Mouse (Mus musculus) cerebellum, adult 2 months (tissue): ENCODE measurements around the gene Fut11. TPM values are rescaled to one million over a fixed set of nuclear protein-coding genes. Genes with fewer than 3 reads are reported as not detected.

Experiments used
- DNase-seq, 2 experiments: peaks; one replicate each; pipeline ENCODE4 v3.0.0; 2021
- H3K27ac ChIP-seq: fragments of 200-500 bp; 2 replicates; pipeline ENCODE4 v1.5.1; 2012; ENCODE audit warnings: low read length, control low read depth, inconsistent platforms; ENCODE audit not compliant: insufficient read depth
- H3K27me3 ChIP-seq: fragments of 200-500 bp; 2 replicates; pipeline ENCODE4 v1.6.1; 2012; ENCODE audit warnings: inconsistent platforms, mild to moderate bottlenecking, low read length, moderate library complexity; ENCODE audit not compliant: control insufficient read depth, insufficient read depth
- H3K4me1 ChIP-seq: fragments of 200-500 bp; 2 replicates; pipeline ENCODE4 v1.6.1; 2011; ENCODE audit warnings: low read length; ENCODE audit not compliant: control insufficient read depth, insufficient read depth
- H3K4me3 ChIP-seq: fragments of 200-500 bp; replicated peaks from 2 replicates; pipeline ENCODE3; 2011; ENCODE audit warnings: mild to moderate bottlenecking, low read depth, low read length, control low read depth; ENCODE audit not compliant: insufficient read depth
- CTCF ChIP-seq: fragments of 200-500 bp; IDR thresholded peaks from 2 replicates; pipeline ENCODE4 v1.5.1; 2011; ENCODE audit warnings: low read depth, mild to moderate bottlenecking, control low read depth, low read length, moderate library complexity, borderline replicate concordance; ENCODE audit not compliant: insufficient read depth
- POLR2A ChIP-seq: fragments of 200-500 bp; IDR thresholded peaks from 2 replicates; pipeline ENCODE4 v1.6.1; 2011; ENCODE audit warnings: low read length, control low read depth, borderline replicate concordance; ENCODE audit not compliant: insufficient read depth
- WGBS: fragments of 180-500 bp; shearing (Covaris S2); methylation state at CpG from one replicate; pipeline ENCODE4 v1.1.7; 2018; 5-methylcytosine and 5-hydroxymethylcytosine counted together
- polyA plus RNA-seq: library from polyadenylated mRNA; depleted of rRNA; stranded (reverse); fragments of >200 nt; gene quantifications from 2 replicates; pipeline ENCODE4 v1.2.3, GENCODE M21; 2012; rRNA removed

Gene Fut11
- polyA plus RNA-seq, 1 experiment = 15.9 TPM

DNA sequence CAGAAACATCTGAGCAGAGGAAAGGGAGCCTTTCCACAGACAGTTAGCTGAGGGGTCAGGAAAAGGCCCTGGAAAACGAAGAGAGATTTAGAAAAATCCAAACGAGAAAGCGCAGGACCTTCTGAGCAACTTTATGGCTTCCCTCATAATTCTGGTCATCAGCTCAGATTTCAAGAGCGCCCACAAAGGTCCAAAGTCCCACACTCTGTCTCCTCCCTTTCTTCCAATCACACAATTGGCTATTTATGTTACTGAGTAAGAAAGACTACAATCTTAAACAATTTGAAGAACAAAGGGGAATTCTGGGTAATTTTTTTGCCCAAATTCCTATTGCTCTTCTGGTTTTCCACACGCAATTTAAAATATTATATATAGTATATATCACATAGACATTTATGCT lies 55.7 kb downstream of the Fut11 start:
- WGBS = 92% methylated on average over 5 of the region's 5 CpGs
- H3K4me1 ChIP-seq = peaks cover 12% of the 10 kb centered on the region
- no peak overlapping the region for H3K4me3 ChIP-seq
- H3K27ac ChIP-seq = no peak overlapping the region
- H3K27me3 ChIP-seq = no peaks in the 10 kb centered on the region
- TF ChIP-seq POLR2A (no peak), CTCF (no peak)
- no peak for DNase-seq

Other genes starting within 250 kb of the Fut11 start
- 0.38 and 0.76 TPM in 2 replicates for gene Cfap70, start 242.7 kb upstream of the Fut11 start, polyA plus RNA-seq
- 69.6 and 72.2 TPM in 2 replicates for gene Anxa7, start 214.8 kb upstream of the Fut11 start, polyA plus RNA-seq
- 1.1 TPM in 2 replicates for gene Mss51, start 198.1 kb upstream of the Fut11 start, polyA plus RNA-seq
- gene Ppp3cb, start 148.4 kb upstream of the Fut11 start, polyA plus RNA-seq = 141 and 142 TPM in 2 replicates
- 60.6 and 63.1 TPM in 2 replicates for gene Usp54, start 53.9 kb upstream of the Fut11 start, polyA plus RNA-seq
- not detected in 2 replicates for gene Myoz1, start 38.4 kb upstream of the Fut11 start, polyA plus RNA-seq
- gene Synpo2l, start 26.6 kb upstream of the Fut11 start, polyA plus RNA-seq = 0.08 and 0.13 TPM in 2 replicates
- 93.3 and 116 TPM in 2 replicates for gene Sec24c, start 20.7 kb upstream of the Fut11 start, polyA plus RNA-seq
- 109 and 115 TPM in 2 replicates for gene Chchd1, start 8.0 kb downstream of the Fut11 start, polyA plus RNA-seq
- 164 and 177 TPM in 2 replicates for gene Zswim8, start 12.6 kb downstream of the Fut11 start, polyA plus RNA-seq
- 37.9 and 43.2 TPM in 2 replicates for gene Ndst2, start 39.6 kb downstream of the Fut11 start, polyA plus RNA-seq
- 217 and 222 TPM in 2 replicates for gene Camk2g, start 99.1 kb downstream of the Fut11 start, polyA plus RNA-seq
- 0.90 and 1.1 TPM in 2 replicates for gene Plau, start 141.7 kb downstream of the Fut11 start, polyA plus RNA-seq
- 23.9 and 26.7 TPM in 2 replicates for gene Vcl, start 234.4 kb downstream of the Fut11 start, polyA plus RNA-seq